Mouse (Mus musculus): ENCODE measurements at regions not wholly inside any gene's neighbourhood (a gene's known extent, or its start where the extent isn't known, plus 50 kb on each side); places are given as distances from the start of the nearest gene placed in this dataset.

- no peak for TF ChIP-seq CTCF (IDR thresholded peaks at IDR 0.05; ENCODE audit: control insufficient read depth, insufficient read depth, low read length)
- no peak for TF ChIP-seq POLR2A (IDR thresholded peaks at IDR 0.05; ENCODE audit: borderline replicate concordance, control insufficient read depth, low read depth, low read length)
Measured at GRCm38 (mm10) chr2:12761461-12761860, 162.4 kb upstream of the Pter start.
